ENCODE assay signal across 10 mouse cellular contexts in genomic region chr9:54552409-54552808, GRCm38 (mm10). TPM values are rescaled to one million over a fixed set of nuclear protein-coding genes. Genes with fewer than 3 reads are reported as not detected.
DNase-seq lines count a peak whose midpoint lies in the region; ATAC-seq and TF ChIP-seq lines count a peak whose summit lies in the region.
"Had no signal": no experiment of that assay in that cellular context is flagged by ENCODE, and none has a peak within 500 bp of the region (broad histone marks: within the 10 kb centered on the region; RNA-seq: fewer than 3 reads in every experiment).

No protein-coding gene starts in this region.

- H3K9me3 ChIP-seq in intestine, embryonic 14.5 days (ENCODE audit: control insufficient read depth, low read length): no peaks in the 10 kb centered on the region
- no peaks in the 10 kb centered on the region for H3K9me3 ChIP-seq in liver, postnatal 0 days (ENCODE audit: low read length)
- H3K9me3 ChIP-seq in forebrain, embryonic 16.5 days (ENCODE audit: control insufficient read depth, low read length): no peaks in the 10 kb centered on the region
- H3K9me3 ChIP-seq: lung, embryonic 15.5 days had no signal

- no peaks in the 10 kb centered on the region for H3K36me3 ChIP-seq in intestine, embryonic 14.5 days (ENCODE audit: control insufficient read depth, insufficient read depth, low read length)
- no peaks in the 10 kb centered on the region for H3K36me3 ChIP-seq in liver, postnatal 0 days (replicated peaks; ENCODE audit: insufficient read depth, low read length)
- no peaks in the 10 kb centered on the region for H3K36me3 ChIP-seq in forebrain, embryonic 16.5 days (ENCODE audit: control insufficient read depth, insufficient read depth)
- H3K36me3 ChIP-seq: lung, embryonic 15.5 days had no signal

- no peak overlapping the region for H3K27ac ChIP-seq in intestine, embryonic 14.5 days (ENCODE audit: low read depth)
- no peak overlapping the region for H3K27ac ChIP-seq in liver, postnatal 0 days (ENCODE audit: low read depth)
- H3K27ac ChIP-seq in forebrain, embryonic 16.5 days (ENCODE audit: low read length): no peak overlapping the region
- H3K27ac ChIP-seq: lung, embryonic 15.5 days had no signal

- no peak overlapping the region for H3K4me3 ChIP-seq in intestine, embryonic 14.5 days (ENCODE audit: low read depth, low read length)
- H3K4me3 ChIP-seq in liver, postnatal 0 days (ENCODE audit: low read depth, low read length): no peak overlapping the region
- H3K4me3 ChIP-seq in forebrain, embryonic 16.5 days (replicated peaks; ENCODE audit: low read length): no peak overlapping the region
- H3K4me3 ChIP-seq: lung, embryonic 15.5 days had no signal

- TF ChIP-seq CTCF in liver, postnatal 0 days (IDR thresholded peaks at IDR 0.05; ENCODE audit: low read depth): peak; percentile 67

- no peaks in the 10 kb centered on the region for H3K4me1 ChIP-seq in intestine, embryonic 14.5 days (replicated peaks; ENCODE audit: control insufficient read depth, insufficient read depth, low read length)
- H3K4me1 ChIP-seq in liver, postnatal 0 days (ENCODE audit: insufficient read depth): 0 out of 2 replicates have a peak, but pooled peaks cover 4% of the 10 kb centered on the region
- H3K4me1 ChIP-seq in forebrain, embryonic 16.5 days (replicated peaks; ENCODE audit: control insufficient read depth, insufficient read depth, low read length): no peaks in the 10 kb centered on the region
- H3K4me1 ChIP-seq: lung, embryonic 15.5 days had no signal

- H3K4me2 ChIP-seq in intestine, embryonic 14.5 days (ENCODE audit: low read length): no peak overlapping the region
- no peak overlapping the region for H3K4me2 ChIP-seq in liver, postnatal 0 days (ENCODE audit: low read depth, low read length)
- H3K4me2 ChIP-seq in forebrain, embryonic 16.5 days (ENCODE audit: low read length): no peak overlapping the region
- H3K4me2 ChIP-seq: lung, embryonic 15.5 days had no signal

- no peaks in the 10 kb centered on the region for H3K27me3 ChIP-seq in intestine, embryonic 14.5 days (replicated peaks; ENCODE audit: control insufficient read depth, insufficient read depth, low read length)
- no peaks in the 10 kb centered on the region for H3K27me3 ChIP-seq in liver, postnatal 0 days (ENCODE audit: insufficient read depth, low read length)
- H3K27me3 ChIP-seq in forebrain, embryonic 16.5 days (replicated peaks; ENCODE audit: control insufficient read depth, insufficient read depth, low read length): no peaks in the 10 kb centered on the region
- H3K27me3 ChIP-seq: lung, embryonic 15.5 days had no signal

- H3K9ac ChIP-seq in intestine, embryonic 14.5 days (ENCODE audit: low read length): no peak overlapping the region
- no peak overlapping the region for H3K9ac ChIP-seq in liver, postnatal 0 days (replicated peaks)
- no peak overlapping the region for H3K9ac ChIP-seq in forebrain, embryonic 16.5 days (replicated peaks; ENCODE audit: low read depth, low read length)
- H3K9ac ChIP-seq: lung, embryonic 15.5 days had no signal

- 17% methylated on average over 5 of the region's 5 CpGs for WGBS in intestine, embryonic 14.5 days
- WGBS in liver, postnatal 0 days (ENCODE audit: insufficient replicate concordance): 24% methylated on average over 5 of the region's 5 CpGs
- 26% methylated on average over 5 of the region's 5 CpGs for WGBS in forebrain, embryonic 16.5 days

- ATAC-seq in intestine, embryonic 14.5 days (replicated peaks; ENCODE audit: low FRiP score, low TSS enrichment, low read depth): no peak
- peak; percentile 56; the same call in 1 of the 2 replicates for ATAC-seq in liver, postnatal 0 days
- no peak for ATAC-seq in forebrain, embryonic 16.5 days

- TF ChIP-seq EP300 in liver, postnatal 0 days (IDR thresholded peaks at IDR 0.05; ENCODE audit: low read depth): no peak

- DNase-seq in adrenal gland, postnatal 10 days: peak; percentile 43
- no peak for DNase-seq in adrenal gland, adult 8-10 months
- DNase-seq in 3134 (ENCODE audit: extremely low read depth, insufficient read length, low spot score): peak; percentile 14
- DNase-seq in c-Kit-positive CD71-positive TER-119-positive erythroid progenitor cells, embryonic 14.5 days (ENCODE audit: low spot score): peak; percentile 27
- DNase-seq in intestine, embryonic 14.5 days (ENCODE audit: low spot score): peak; percentile 59
- DNase-seq in liver, postnatal 0 days: peak; percentile 41
- DNase-seq in thymus, postnatal 4 days: peak; percentile 61

RNA-seq across cellular contexts. Expression of gene Cib2, which starts 7.6 kb away (rescaled TPM):
- total RNA-seq in adrenal gland, postnatal 10 days (2021): 10 to 100 TPM; 69.3 to 83.3 TPM
- 10 to 100 TPM; 26.1 to 39.4 (median 33.3) TPM for total RNA-seq in adrenal gland, adult 8-10 months (2022)
- 15.3 and 19.3 TPM in 2 replicates for polyA plus RNA-seq in intestine, embryonic 14.5 days (2014; fragmentation: Nextera tagmentation; extraction: Ambion mirVana)
- polyA plus RNA-seq in liver, postnatal 0 days (2015; fragmentation: Nextera tagmentation; extraction: Ambion mirVana): 0.99 and 1.3 TPM in 2 replicates
- polyA plus RNA-seq in forebrain, embryonic 16.5 days (2015; fragmentation: Nextera tagmentation; extraction: Ambion mirVana): 36.8 and 40.5 TPM in 2 replicates

RNA-seq across cellular contexts. Expression of gene Sh2d7, which starts 13.6 kb away (rescaled TPM):
- not detected for total RNA-seq in adrenal gland, postnatal 10 days (2021)
- total RNA-seq in adrenal gland, adult 8-10 months (2022): not detected
- polyA plus RNA-seq in intestine, embryonic 14.5 days (2014; fragmentation: Nextera tagmentation; extraction: Ambion mirVana): not detected in 2 replicates
- not detected in 2 replicates for polyA plus RNA-seq in liver, postnatal 0 days (2015; fragmentation: Nextera tagmentation; extraction: Ambion mirVana)
- polyA plus RNA-seq in forebrain, embryonic 16.5 days (2015; fragmentation: Nextera tagmentation; extraction: Ambion mirVana): 0.16 TPM in 1 of 2 replicates, not detected in the other
- polyA plus RNA-seq: gonadal fat pad, adult 2 months; lung, embryonic 15.5 days had no signal

RNA-seq across cellular contexts. Expression of gene Idh3a, which starts 33.7 kb away (rescaled TPM):
- 100 to 1,000 TPM; 806 to 826 TPM for total RNA-seq in adrenal gland, postnatal 10 days (2021)
- 100 to 1,000 TPM; 109 to 216 (median 186) TPM for total RNA-seq in adrenal gland, adult 8-10 months (2022)
- 178 and 181 TPM in 2 replicates for polyA plus RNA-seq in intestine, embryonic 14.5 days (2014; fragmentation: Nextera tagmentation; extraction: Ambion mirVana)
- 74.6 and 79.2 TPM in 2 replicates for polyA plus RNA-seq in liver, postnatal 0 days (2015; fragmentation: Nextera tagmentation; extraction: Ambion mirVana)
- 151 and 163 TPM in 2 replicates for polyA plus RNA-seq in forebrain, embryonic 16.5 days (2015; fragmentation: Nextera tagmentation; extraction: Ambion mirVana)

RNA-seq across cellular contexts. Expression of gene Dmxl2, which starts 51.0 kb away (rescaled TPM):
- total RNA-seq in adrenal gland, postnatal 10 days (2021): 10 to 100 TPM; 11.7 to 15.2 TPM
- total RNA-seq in adrenal gland, adult 8-10 months (2022): 10 to 100 TPM; 16.2 to 39.4 (median 24.3) TPM
- 5.2 and 6.1 TPM in 2 replicates for polyA plus RNA-seq in intestine, embryonic 14.5 days (2014; fragmentation: Nextera tagmentation; extraction: Ambion mirVana)
- polyA plus RNA-seq in liver, postnatal 0 days (2015; fragmentation: Nextera tagmentation; extraction: Ambion mirVana): 3.3 and 3.8 TPM in 2 replicates
- polyA plus RNA-seq in forebrain, embryonic 16.5 days (2015; fragmentation: Nextera tagmentation; extraction: Ambion mirVana): 57.0 and 60.6 TPM in 2 replicates
